Comparison of ENCODE assay signal across 19 mouse cellular contexts in the genomic region with DNA sequence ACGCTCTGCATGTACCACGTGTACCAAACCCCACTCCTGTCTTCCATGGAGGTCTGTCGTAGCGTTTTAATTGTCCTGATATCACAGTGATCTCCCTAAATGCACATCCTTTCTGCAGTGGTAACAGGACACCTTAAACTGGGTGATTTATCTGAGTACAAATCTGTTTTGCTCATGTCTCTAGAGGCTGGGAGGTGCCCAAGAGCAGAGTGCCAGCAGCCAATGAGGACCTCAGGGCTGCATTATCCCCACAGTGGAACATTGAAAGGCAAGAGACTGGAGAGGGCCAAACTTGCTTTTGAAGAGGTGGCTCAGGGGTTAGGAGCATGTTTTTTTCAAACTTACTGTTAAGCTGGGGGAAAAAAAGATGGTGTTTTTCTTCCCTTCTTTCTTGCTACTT. TPM values are rescaled to one million over a fixed set of nuclear protein-coding genes. Genes with fewer than 3 reads are reported as not detected.
DNase-seq lines count a peak whose midpoint lies in the region; ATAC-seq lines count a peak whose summit lies in the region.
"Had no signal": no experiment of that assay in that cellular context is flagged by ENCODE, and none has a peak within 500 bp of the region (broad histone marks: within the 10 kb centered on the region; RNA-seq: fewer than 3 reads in every experiment).

No protein-coding gene starts in this region.

- H3K4me3 ChIP-seq in kidney, embryonic 14.5 days (ENCODE audit: low read length), result no peak overlapping the region
- H3K4me3 ChIP-seq: embryonic facial prominence, embryonic 15.5 days; erythroblast, embryonic 14.5 days; forebrain, embryonic 10.5 days; heart, embryonic 15.5 days; hindbrain, embryonic 10.5 days; intestine, embryonic 15.5 days had no signal

- no peaks in the 10 kb centered on the region for H3K36me3 ChIP-seq in kidney, embryonic 14.5 days (ENCODE audit: control insufficient read depth, insufficient read depth, low read length)
- H3K36me3 ChIP-seq: embryonic facial prominence, embryonic 15.5 days; forebrain, embryonic 10.5 days; heart, embryonic 15.5 days; hindbrain, embryonic 10.5 days; intestine, embryonic 15.5 days had no signal

- no peak overlapping the region for H3K9ac ChIP-seq in kidney, embryonic 14.5 days (ENCODE audit: low read depth, low read length)
- H3K9ac ChIP-seq: embryonic facial prominence, embryonic 15.5 days; heart, embryonic 15.5 days; hindbrain, embryonic 14.5 days; intestine, embryonic 15.5 days had no signal

- H3K4me2 ChIP-seq in kidney, embryonic 14.5 days (replicated peaks; ENCODE audit: low read depth, low read length), result no peak overlapping the region
- H3K4me2 ChIP-seq: embryonic facial prominence, embryonic 15.5 days; heart, embryonic 11.5 days; heart, embryonic 15.5 days; hindbrain, embryonic 14.5 days; intestine, embryonic 15.5 days had no signal

- WGBS in kidney, embryonic 14.5 days, result 54% methylated on average over 4 of the region's 4 CpGs

- 0 out of 2 replicates have a peak, but pooled peaks have one; percentile 42 for ATAC-seq in kidney, embryonic 14.5 days (ENCODE audit: low FRiP score, low TSS enrichment)
- ATAC-seq: forebrain, embryonic 14.5 days; intestine, embryonic 15.5 days had no signal

- H3K9me3 ChIP-seq in kidney, embryonic 14.5 days (ENCODE audit: control insufficient read depth, low read length), result no peaks in the 10 kb centered on the region
- H3K9me3 ChIP-seq: embryonic facial prominence, embryonic 15.5 days; forebrain, embryonic 10.5 days; heart, embryonic 15.5 days; hindbrain, embryonic 10.5 days; intestine, embryonic 15.5 days had no signal

- H3K27me3 ChIP-seq in kidney, embryonic 14.5 days (ENCODE audit: control insufficient read depth, insufficient read depth, low read length), result no peaks in the 10 kb centered on the region; the same call in 1 of the 2 replicates
- H3K27me3 ChIP-seq: embryonic facial prominence, embryonic 15.5 days; heart, embryonic 15.5 days; intestine, embryonic 15.5 days had no signal

- peaks cover 6% of the 10 kb centered on the region; the same call in 1 of the 2 replicates for H3K4me1 ChIP-seq in kidney, embryonic 14.5 days (ENCODE audit: control insufficient read depth, insufficient read depth, low read length)
- H3K4me1 ChIP-seq: embryonic facial prominence, embryonic 15.5 days had no signal

- intact Hi-C loops in gastrocnemius, postnatal 14 days (cut with DNase I; ENCODE audit: low total_unique reads), result no loop called here

- H3K27ac ChIP-seq in kidney, embryonic 14.5 days (ENCODE audit: low read depth, low read length), result no peak overlapping the region
- H3K27ac ChIP-seq: embryonic facial prominence, embryonic 15.5 days; forebrain, embryonic 10.5 days; heart, embryonic 15.5 days; hindbrain, embryonic 10.5 days; hindbrain, embryonic 14.5 days; intestine, embryonic 15.5 days had no signal

- DNase-seq in cerebellum, adult 9-10 months, result peak; percentile 2
- no peak for DNase-seq in cerebellum, postnatal 4 days (ENCODE audit: low spot score in 2 of 2)
- peak; percentile 36 for DNase-seq in gastrocnemius, postnatal 14 days
- no peak for DNase-seq in gastrocnemius, postnatal 10 days
- no peak for DNase-seq in kidney, adult 8-10 months
- DNase-seq: cerebellum, adult 11 months; cerebellum, adult 8-10 months; heart, postnatal 14 days; kidney, adult 18-20 months had no signal

RNA-seq across cellular contexts. Expression of a gene that starts 14.8 kb away (rescaled TPM):
- 10 to 100 TPM; 43.5 to 72.8 TPM for total RNA-seq in gastrocnemius, postnatal 14 days (2021)
- total RNA-seq in gastrocnemius, postnatal 10 days (2021), result 10 to 100 TPM; 49.4 to 59.9 TPM
- polyA plus RNA-seq in kidney, embryonic 14.5 days (2014; fragmentation: Nextera tagmentation; extraction: Ambion mirVana), result 2.6 and 6.1 TPM in 2 replicates

Comparison
In these comparisons a context has a peak if more than half of its experiments do, and no peak if none do; other contexts are left out.
1. DNase-seq: peak in cerebellum, adult 9-10 months (single experiment) and gastrocnemius, postnatal 14 days (single experiment); none in cerebellum, postnatal 4 days (0 of 2), gastrocnemius, postnatal 10 days (single experiment) and kidney, adult 8-10 months (0 of 2).